Mouse (Mus musculus): Measurements from ENCODE around the gene Dcaf4. TPM values are rescaled to one million over a fixed set of nuclear protein-coding genes. Genes with fewer than 3 reads are reported as not detected.

Dcaf4 gene
- total and polyA plus RNA-seq, 2 experiments from 2014 or later = 40.8 to 48.7 TPM

DNA sequence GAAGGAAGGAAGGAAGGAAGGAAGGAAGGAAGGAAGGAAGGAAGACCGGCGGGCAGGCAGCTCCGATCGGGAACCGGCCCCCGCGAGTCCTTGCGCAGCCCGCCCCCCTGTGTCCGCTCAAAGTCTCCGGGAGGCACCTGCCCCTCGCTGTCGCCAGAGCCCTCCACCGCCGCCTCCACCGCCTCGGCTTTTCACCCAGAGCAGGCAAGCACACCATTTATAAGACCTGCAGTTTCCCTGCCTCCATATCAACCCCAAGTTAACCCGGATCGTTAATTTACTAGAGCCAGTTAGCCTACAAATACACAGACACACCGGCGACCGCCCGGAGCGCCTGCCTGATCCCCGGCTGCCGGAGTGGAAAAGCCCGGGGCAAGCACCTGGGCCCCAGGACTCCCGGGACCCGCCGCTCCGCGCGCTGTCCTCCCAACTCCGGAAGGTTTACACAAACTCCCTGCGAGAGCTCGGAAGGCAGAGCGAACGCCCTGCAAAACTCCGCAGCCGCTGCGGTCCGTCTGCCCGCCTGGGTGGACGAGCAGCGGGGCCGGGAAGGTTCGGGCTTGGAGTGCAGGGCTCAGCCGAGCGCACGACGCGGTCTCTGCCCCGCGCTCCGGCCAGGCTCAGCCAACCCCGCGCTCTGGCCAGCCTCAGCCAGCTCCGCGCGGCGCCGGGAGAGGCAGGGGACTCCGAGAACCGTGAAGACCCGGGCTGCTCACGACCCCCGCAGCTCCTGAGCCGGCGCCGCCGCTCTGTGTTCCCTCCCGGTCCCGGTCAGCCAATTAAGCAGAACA is 33.4 kb upstream of the Dcaf4 start:
- Histone ChIP-seq H3K27me3 (ENCODE audit: insufficient read depth, low read length) (no peaks in the 10 kb centered on the region), H3K9ac (replicated peaks; ENCODE audit: low read length, poor library complexity, severe bottlenecking) (peak overlapping the region; percentile 61), H3K4me2 (ENCODE audit: low read depth, low read length, poor library complexity, severe bottlenecking) (peak overlapping the region; percentile 99), H3K36me3 (ENCODE audit: insufficient read depth, low read length) (no peaks in the 10 kb centered on the region), H3K4me3 (ENCODE audit: low read depth, low read length) (peak overlapping the region; percentile 75), H3K9me3 (ENCODE audit: low read length) (no peaks in the 10 kb centered on the region), H3K27ac (ENCODE audit: low read depth, low read length) (peak overlapping the region; percentile 78), H3K4me1 (ENCODE audit: insufficient read depth, low read length) (0 out of 2 replicates have a peak, but pooled peaks cover 5% of the 10 kb centered on the region)
- WGBS = 0% methylated on average over 64 of the region's 73 CpGs
- ATAC-seq (ENCODE audit: low FRiP score) (peak; percentile 59; the same call in 1 of the 2 replicates), DNase-seq (ENCODE audit: low spot score) (peak; percentile 34)
- TF ChIP-seq CTCF (IDR thresholded peaks at IDR 0.05) = 0 out of 2 replicates have a peak, but pooled peaks have one; percentile 1

DNA sequence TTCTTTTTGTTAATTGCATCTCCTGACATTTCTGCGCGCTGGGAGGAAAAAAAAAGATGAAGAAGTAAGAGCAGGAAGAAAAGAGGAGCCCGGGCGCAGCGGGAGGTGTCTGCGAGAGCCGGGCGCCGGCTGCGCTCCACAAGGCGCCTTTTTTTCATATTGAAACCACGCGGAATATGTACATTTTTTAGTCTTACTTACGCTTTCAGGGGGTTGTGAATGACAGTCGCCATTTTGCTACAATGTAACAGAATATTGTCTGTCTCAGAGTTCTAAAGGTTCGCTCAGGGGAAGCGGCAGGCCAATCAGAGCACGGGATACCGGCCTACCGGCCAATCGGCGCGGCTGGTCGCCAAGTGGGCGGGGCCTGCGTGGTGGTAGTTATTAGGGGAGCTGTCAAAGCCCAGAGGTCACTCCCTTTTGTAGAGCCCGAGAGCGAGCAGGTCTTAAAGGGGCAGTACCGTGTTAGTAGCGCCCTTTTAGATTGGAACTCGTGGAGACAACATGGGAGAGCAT is 32.7 kb upstream of the Dcaf4 start, which contains the start of gene Dpf3:
Gene Dpf3 (minus strand): TSS at position 241 of the 516 bp plus-strand sequence.
- ATAC-seq (ENCODE audit: low FRiP score) = peak; percentile 93
- 0 out of 2 replicates have a peak, but pooled peaks cover 5% of the 10 kb centered on the region for H3K4me1 ChIP-seq (ENCODE audit: insufficient read depth, low read length)
- TF ChIP-seq CTCF (IDR thresholded peaks at IDR 0.05) = no peak
- H3K9me3 ChIP-seq (ENCODE audit: low read length) = no peaks in the 10 kb centered on the region
- H3K9ac ChIP-seq (replicated peaks; ENCODE audit: low read length, poor library complexity, severe bottlenecking) = peak within 1 kb of the TSS; percentile 61
- no peaks in the 10 kb centered on the region for H3K36me3 ChIP-seq (ENCODE audit: insufficient read depth, low read length)
- peak within 1 kb of the TSS; percentile 99 for H3K4me2 ChIP-seq (ENCODE audit: low read depth, low read length, poor library complexity, severe bottlenecking)
- 1% methylated on average over 31 of the region's 31 CpGs for WGBS
- H3K27ac ChIP-seq (ENCODE audit: low read depth, low read length) = peak within 1 kb of the TSS; percentile 78
- peak within 1 kb of the TSS; percentile 75 for H3K4me3 ChIP-seq (ENCODE audit: low read depth, low read length)
- H3K27me3 ChIP-seq (ENCODE audit: insufficient read depth, low read length) = no peaks in the 10 kb centered on the region
- peak; percentile 97 for DNase-seq (ENCODE audit: low spot score)

DNA sequence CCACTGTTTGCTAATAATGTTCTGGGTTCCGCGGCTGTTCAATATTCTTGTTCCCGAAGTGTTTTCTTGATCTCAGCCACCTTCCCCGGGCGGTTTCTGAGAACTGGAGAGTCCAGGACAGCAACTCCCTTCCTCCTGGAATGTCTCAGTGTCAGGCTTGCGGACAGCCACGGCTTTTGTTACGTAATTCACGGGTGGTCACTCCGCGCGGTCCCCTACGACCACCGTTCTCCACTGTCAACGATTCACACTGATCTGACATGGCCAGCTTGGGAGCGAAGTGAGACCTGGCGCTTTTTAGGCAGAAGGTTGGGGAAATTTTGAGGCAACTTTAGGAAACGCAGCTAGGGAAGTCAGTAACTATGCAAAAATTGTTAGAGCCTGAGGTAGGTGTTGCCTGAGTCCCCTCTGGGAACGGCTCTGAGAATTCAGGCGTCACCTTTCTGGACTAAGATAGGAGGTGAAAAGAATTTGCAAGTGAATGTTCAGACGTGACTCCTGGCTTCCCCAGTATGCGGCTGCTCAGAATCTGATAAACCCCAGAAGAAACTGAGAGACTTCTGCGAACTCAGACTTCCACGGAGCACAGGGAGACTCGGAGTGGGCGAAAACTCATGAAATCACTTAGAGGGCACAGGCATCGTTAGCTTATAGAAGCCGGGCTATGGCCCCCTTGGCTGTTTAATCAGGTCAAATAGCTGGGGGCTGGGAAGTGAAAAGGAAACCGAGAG is 31.9 kb upstream of the Dcaf4 start:
- Histone ChIP-seq H3K4me1 (ENCODE audit: insufficient read depth, low read length) (0 out of 2 replicates have a peak, but pooled peaks cover 5% of the 10 kb centered on the region), H3K36me3 (ENCODE audit: insufficient read depth, low read length) (no peaks in the 10 kb centered on the region), H3K9me3 (ENCODE audit: low read length) (no peaks in the 10 kb centered on the region), H3K27ac (ENCODE audit: low read depth, low read length) (no peak overlapping the region), H3K27me3 (ENCODE audit: insufficient read depth, low read length) (no peaks in the 10 kb centered on the region), H3K9ac (replicated peaks; ENCODE audit: low read length, poor library complexity, severe bottlenecking) (0 out of 2 replicates have a peak overlapping the region, but pooled peaks have one; percentile 24), H3K4me3 (ENCODE audit: low read depth, low read length) (peak overlapping the region; percentile 75), H3K4me2 (ENCODE audit: low read depth, low read length, poor library complexity, severe bottlenecking) (peak overlapping the region; percentile 99)
- no peak for ATAC-seq (ENCODE audit: low FRiP score)
- no peak for DNase-seq (ENCODE audit: low spot score)
- 1% methylated on average over 29 of the region's 29 CpGs for WGBS
- no peak for TF ChIP-seq CTCF (IDR thresholded peaks at IDR 0.05)

DNA sequence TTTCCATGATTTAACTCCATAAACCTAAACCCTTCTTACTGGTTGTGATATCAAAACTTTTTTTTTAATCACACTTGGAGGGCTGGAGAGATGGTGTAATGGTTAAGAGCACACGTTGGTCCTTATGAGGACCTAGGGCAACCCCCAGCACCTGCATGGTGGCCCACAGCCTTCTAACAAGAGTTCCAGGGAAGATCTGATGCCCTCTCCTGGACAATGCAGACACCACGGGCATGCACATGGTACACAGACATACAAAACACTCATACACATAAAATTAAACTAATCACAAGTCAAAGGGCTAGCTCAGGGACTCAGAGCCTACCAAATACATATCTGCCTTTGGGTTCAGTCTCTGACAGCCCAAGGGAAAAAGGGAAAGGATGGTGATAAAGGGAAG is 30.5 kb upstream of the Dcaf4 start:
- ATAC-seq (ENCODE audit: low FRiP score) (no peak), DNase-seq (ENCODE audit: low spot score) (no peak)
- Histone ChIP-seq H3K27ac (ENCODE audit: low read depth, low read length) (no peak overlapping the region), H3K36me3 (ENCODE audit: insufficient read depth, low read length) (no peaks in the 10 kb centered on the region), H3K4me3 (ENCODE audit: low read depth, low read length) (no peak overlapping the region), H3K9me3 (ENCODE audit: low read length) (no peaks in the 10 kb centered on the region), H3K27me3 (ENCODE audit: insufficient read depth, low read length) (no peaks in the 10 kb centered on the region), H3K4me1 (ENCODE audit: insufficient read depth, low read length) (0 out of 2 replicates have a peak, but pooled peaks cover 5% of the 10 kb centered on the region), H3K4me2 (ENCODE audit: low read depth, low read length, poor library complexity, severe bottlenecking) (no peak overlapping the region), H3K9ac (replicated peaks; ENCODE audit: low read length, poor library complexity, severe bottlenecking) (no peak overlapping the region)
- 32% methylated on average over 2 of the region's 2 CpGs for WGBS
- TF ChIP-seq CTCF (IDR thresholded peaks at IDR 0.05) = peak; percentile 56

DNA sequence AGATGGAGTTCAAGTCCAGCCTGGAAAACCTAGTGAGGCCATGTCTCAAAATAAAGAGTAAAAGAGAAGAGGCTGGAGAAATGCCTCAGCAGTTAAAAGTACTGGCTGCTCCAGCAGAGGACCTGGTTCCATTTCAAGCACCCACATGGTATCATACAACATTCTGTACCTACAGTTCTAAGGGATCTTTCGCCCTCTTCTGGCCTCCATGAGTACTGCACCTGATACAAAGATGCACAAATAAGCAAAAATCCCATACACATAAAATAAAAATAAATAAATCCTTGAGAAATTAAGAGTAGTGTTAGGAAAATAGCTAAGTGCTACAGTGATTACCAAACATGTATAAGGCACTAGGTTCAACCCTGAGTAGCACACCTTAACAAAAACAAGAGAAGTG is 28.7 kb upstream of the Dcaf4 start:
- H3K9me3 ChIP-seq (ENCODE audit: low read length) = no peaks in the 10 kb centered on the region
- H3K4me2 ChIP-seq (ENCODE audit: low read depth, low read length, poor library complexity, severe bottlenecking) = no peak overlapping the region
- peak; percentile 61 for TF ChIP-seq CTCF (IDR thresholded peaks at IDR 0.05)
- ATAC-seq (ENCODE audit: low FRiP score) = no peak
- 39% methylated on average over 1 of the region's 1 CpGs for WGBS
- no peak overlapping the region for H3K4me3 ChIP-seq (ENCODE audit: low read depth, low read length)
- no peaks in the 10 kb centered on the region for H3K36me3 ChIP-seq (ENCODE audit: insufficient read depth, low read length)
- no peaks in the 10 kb centered on the region for H3K27me3 ChIP-seq (ENCODE audit: insufficient read depth, low read length)
- H3K9ac ChIP-seq (replicated peaks; ENCODE audit: low read length, poor library complexity, severe bottlenecking) = no peak overlapping the region
- no peak for DNase-seq (ENCODE audit: low spot score)
- H3K27ac ChIP-seq (ENCODE audit: low read depth, low read length) = no peak overlapping the region
- 0 out of 2 replicates have a peak, but pooled peaks cover 5% of the 10 kb centered on the region for H3K4me1 ChIP-seq (ENCODE audit: insufficient read depth, low read length)
